Mouse (Mus musculus): ENCODE results near the gene Olfr429.
"Not testable (repeated sequence)": the region's sequence is repeated elsewhere in the genome, so short reads cannot be mapped to it uniquely, and the experiment has no call there.

Olfr429 gene

GRCm38 (mm10) chr1:174084031-174084430, at the start of gene Olfr429:
Olfr429 (plus strand) TSS chr1:174084331.
- DNase-seq (ENCODE audit: low read depth, low spot score) = no peak

DNA sequence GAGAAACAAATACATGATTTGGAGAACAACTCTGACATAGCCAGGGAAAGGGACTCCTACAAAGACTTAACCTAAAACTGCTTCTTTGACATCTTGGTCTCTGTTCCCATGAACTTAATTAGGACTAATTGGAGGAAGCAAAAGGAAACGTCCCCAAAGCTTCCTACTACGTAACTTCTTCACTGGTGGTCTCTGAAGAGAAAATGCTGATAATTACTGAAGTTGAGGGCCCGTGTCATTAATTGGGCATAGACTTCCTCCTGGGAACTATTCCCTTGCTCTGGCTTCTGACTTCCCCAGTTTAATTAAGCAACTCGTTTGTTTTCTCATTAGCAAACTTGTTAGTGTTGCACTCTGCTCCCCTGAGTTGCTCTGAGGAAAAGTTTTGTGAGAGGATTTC, 48.3 kb upstream of the Olfr429 start:
- DNase-seq (ENCODE audit: low read depth, low spot score) = no peak

DNA sequence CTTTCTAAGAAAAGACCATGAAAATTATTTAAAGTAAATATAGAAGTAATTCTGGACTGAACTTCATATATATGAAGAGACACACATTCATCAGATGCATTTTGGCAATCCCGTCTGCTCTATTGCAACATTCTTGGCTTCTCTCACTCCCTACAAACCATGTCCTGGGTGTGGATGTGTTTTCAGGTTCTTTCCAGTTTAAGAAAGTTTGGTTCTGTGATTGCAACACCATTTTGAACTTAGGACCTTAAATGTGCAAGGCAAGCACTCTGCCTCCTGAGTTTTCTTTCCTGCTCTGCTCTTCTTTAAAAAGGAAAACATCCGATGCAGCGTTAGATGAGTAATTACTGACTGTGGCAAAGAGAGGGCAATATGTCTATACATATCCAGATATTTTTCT, 45.7 kb upstream of the Olfr429 start:
- no peak for DNase-seq (ENCODE audit: low read depth, low spot score)

- no peak for DNase-seq (ENCODE audit: low read depth, low spot score)
Measured at GRCm38 (mm10) chr1:174040523-174041177, 43.5 kb upstream of the Olfr429 start, which contains the start of gene Olfr433. Olfr433 (plus strand) TSS chr1:174040705.

DNA sequence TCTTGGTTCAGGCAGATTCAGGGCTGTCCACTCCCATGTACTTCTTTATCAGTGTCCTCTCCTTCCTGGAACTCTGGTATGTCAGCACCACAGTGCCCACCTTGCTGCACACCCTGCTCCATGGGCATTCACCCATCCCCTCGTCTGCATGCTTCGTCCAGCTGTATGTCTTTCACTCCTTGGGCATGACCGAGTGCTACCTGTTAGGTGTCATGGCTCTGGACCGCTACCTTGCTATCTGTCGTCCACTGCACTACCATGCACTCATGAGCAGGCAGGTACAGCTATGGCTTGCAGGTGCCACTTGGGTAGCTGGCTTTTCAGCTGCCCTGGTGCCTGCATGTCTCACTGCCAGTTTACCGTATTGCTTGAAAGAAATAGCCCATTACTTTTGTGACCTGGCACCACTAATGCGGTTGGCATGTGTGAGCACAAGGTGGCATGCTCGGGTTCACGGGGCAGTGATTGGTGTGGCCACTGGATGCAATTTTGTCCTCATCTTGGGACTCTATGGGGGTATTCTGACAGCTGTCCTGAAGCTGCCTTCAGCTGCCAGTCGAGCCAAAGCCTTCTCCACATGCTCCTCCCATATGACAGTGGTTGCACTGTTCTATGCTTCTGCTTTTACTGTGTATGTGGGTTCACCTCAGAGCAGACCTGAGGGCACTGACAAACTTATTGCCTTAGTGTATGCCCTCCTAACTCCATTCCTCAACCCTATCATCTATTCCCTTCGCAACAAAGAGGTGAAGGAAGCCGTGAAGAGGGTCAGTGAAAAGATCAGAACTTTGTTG, 41.8 kb upstream of the Olfr429 start:
- DNase-seq (ENCODE audit: low read depth, low spot score) = not testable (repeated sequence)

DNA sequence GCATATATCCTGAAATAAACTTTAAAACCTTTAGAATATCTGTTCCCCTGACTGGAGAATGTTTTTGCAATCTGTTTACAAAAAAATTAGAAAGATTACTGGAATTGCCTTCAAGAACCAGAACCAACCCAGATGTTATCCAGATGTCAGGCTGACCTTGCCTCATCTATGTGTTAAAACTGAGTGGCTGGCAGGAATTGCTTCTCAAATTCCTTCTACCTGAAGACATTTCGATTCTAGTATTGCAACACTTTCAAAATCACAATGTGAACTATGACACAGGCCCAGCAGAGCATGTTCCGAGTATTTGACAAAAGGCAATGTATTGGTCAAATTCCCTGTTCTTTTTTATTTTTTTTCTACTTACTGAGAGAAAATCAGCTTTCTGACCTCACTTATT, 39.7 kb upstream of the Olfr429 start:
- DNase-seq (ENCODE audit: low read depth, low spot score) = no peak

DNA sequence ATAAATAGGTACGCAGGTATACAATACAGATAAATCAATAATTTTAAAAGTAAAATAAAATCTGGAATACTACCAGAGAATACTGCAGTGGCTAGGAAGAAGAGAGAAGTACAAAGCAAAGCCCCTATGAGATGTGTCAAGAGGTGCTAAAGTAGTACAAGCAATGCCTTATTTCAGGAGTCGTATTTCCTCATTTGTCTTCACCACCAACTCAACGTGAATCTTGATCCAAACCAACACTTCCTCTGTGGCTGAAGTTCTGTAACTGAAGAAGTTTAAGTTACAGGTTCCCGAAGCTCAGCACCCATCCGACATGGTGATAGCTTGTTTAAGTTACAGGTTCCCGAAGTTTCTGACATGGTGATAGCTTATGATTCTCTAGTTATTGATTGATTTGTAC, 35.9 kb upstream of the Olfr429 start:
- not testable (repeated sequence) for DNase-seq (ENCODE audit: low read depth, low spot score)

DNA sequence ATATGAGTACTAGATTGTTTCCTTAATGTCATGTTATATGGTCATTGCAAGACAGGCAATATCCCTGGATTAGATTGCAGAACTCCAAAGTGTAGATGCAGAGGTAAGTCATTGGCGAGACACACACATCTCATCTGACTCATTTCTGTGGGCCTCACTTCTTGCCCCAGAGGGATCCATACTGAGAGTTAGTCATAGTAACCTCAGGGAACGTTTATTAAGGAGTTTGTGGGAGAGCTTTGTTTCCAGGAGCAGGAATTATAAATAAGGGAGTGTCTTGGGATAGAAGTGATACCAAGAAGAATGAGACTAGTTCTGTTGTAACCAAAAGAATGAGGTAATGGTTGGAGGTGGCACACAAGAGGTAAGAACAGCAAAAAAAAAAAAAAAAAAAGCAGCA, 35.2 kb upstream of the Olfr429 start, which contains the start of gene Olfr432:
Gene Olfr432, plus strand, starts transcription at position 313 of the 400 bp plus-strand sequence.
- DNase-seq (ENCODE audit: low read depth, low spot score) = no peak

GRCm38 (mm10) chr1:174049357-174049756, 34.8 kb upstream of the Olfr429 start:
- not testable (repeated sequence) for DNase-seq (ENCODE audit: low read depth, low spot score)

DNA sequence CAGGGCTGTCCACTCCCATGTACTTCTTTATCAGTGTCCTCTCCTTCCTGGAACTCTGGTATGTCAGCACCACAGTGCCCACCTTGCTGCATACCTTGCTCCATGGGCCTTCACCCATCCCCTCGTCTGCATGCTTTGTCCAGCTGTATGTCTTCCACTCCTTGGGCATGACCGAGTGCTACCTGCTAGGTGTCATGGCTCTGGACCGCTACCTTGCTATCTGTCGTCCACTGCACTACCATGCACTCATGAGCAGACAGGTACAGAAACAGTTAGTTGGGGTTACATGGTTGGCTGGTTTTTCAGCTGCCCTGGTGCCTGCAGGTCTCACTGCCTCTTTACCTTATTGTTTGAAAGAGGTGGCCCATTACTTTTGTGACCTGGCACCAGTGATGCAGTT, 33.6 kb upstream of the Olfr429 start:
- DNase-seq (ENCODE audit: low read depth, low spot score) = no peak

DNA sequence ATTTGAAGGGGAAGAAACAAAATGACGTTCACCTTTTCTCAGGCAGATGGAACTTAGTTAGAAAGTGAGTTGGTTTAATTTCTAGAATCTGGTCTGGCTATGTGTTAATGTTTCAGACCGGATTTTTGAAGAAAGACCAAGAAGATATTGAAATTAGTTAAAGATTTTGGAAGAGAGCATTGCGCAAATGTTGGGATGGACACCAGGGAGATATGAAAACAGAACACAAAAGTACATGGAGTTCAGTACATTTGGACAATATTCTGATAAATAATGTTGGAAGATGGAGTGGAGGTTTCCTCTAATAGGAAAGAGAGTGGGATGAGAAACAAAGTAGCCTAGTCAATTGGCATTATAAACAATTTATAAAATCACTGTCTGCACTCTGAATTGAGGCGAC, 32.6 kb upstream of the Olfr429 start:
- DNase-seq (ENCODE audit: low read depth, low spot score) = no peak

DNA sequence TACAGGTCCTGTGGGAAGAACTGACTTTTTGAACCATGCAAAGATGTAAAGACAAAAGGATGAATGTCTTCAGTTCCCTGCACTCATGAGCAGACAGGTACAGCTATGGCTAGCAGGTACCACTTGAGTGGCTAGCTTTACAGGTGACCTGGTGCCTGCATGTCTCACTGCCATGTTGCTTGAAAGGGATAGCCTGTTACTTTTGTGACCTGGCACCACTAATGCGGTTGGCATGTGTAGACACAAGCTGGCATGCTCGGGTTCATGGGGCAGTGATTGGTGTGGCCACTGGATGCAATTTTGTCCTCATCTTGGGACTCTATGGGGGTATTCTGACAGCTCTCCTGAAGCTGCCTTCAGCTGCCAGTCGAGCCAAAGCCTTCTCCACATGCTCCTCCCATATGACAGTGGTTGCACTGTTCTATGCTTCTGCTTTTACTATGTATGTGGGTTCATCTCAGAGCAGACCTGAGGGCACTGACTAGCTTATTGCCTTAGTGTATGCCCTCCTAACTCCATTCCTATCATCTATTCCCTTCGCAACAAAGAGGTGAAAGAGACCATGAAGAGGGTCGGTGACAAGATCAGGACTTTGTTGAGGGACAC, 32.1 kb upstream of the Olfr429 start:
- DNase-seq (ENCODE audit: low read depth, low spot score) = no peak

DNA sequence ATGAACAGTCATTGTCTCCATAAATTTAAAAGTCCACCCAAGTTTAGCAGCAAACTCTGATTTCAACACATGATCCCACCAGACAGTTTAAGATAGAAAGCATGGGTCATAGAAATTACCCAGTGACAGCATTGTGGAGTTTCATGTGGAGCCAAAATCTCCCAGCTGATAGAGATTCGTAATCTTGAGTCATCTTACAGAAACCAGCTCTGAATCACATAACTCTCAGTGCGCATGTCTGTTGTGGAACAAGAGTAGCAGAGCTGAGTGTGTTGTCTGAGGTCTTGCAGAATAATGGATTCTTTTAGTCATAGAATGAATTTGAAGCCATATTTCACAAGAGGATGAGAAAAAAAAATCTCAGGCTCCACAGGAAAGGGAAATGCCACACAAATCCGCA, 31.1 kb upstream of the Olfr429 start:
- no peak for DNase-seq (ENCODE audit: low read depth, low spot score)

- DNase-seq (ENCODE audit: low read depth, low spot score) = no peak
Measured at GRCm38 (mm10) chr1:174055248-174055647, 28.9 kb upstream of the Olfr429 start.

- DNase-seq (ENCODE audit: low read depth, low spot score) = no peak
Measured at GRCm38 (mm10) chr1:174066305-174066704, 17.8 kb upstream of the Olfr429 start, which contains the start of gene Olfr430. Olfr430 (plus strand) TSS chr1:174066605.

DNA sequence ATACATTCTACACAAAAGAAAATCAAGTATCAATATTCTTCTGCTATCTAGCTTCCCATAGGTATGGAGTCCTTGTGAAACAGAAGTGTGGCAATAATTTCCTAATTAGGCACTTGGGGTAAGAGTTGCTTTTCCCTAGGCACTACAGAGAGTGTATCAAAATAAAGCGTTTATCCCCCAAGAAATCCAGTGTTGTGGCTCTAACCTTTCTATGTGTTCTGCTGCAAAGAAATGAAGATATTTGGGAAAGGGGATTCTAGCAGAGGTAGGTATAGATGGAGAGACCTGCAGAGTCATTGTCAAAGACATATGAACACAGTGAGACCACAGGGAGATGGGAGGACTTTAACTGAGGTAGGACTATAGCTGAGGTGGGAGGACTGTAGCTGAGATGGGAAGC, 12.5 kb downstream of the Olfr429 start, which contains the start of gene Olfr427:
Gene Olfr427, plus strand, starts transcription at position 301 of the 400 bp plus-strand sequence.
- DNase-seq (ENCODE audit: low read depth, low spot score) = no peak

DNA sequence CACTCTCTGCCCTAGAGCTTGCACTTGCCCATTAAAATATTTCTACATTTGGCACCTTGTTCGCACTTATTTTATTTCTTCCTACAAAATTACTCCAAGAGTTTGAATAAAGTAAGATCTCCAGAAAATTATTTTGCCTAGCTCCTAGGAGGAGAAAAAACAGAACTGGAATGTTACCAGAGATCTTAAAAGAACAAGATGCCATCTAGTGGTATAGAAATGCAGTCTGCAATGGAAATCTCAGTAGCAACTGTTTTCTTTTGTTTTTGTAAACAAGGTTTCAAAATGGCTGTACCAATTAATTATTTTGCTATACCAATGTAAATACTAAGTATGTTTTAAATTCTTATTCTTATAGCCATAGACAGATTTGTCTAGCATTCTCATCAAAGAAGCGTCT, 19.6 kb downstream of the Olfr429 start:
- DNase-seq (ENCODE audit: low read depth, low spot score) = no peak

GRCm38 (mm10) chr1:174121062-174121461, 36.9 kb downstream of the Olfr429 start, which contains the start of gene Olfr231:
Olfr231 (minus strand) TSS chr1:174121162.
- DNase-seq (ENCODE audit: low read depth, low spot score) = no peak

DNA sequence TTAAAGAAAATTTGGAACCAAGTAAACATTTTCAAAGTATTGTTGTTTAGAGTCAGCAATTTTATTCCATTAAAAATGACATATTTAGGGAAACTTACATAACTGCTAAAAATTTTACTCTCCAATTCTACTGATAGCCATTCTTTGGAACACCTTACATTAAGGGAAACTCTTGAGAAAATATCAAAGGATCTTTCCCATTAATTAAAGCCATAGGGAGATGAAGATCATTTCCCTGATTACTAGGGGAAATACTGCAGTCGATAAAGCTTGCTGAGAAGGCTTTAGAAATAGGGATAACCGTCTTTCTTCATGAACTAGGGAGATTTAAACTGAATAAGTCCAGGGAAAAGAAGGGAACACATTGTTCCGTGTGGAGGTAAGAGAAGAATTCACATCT, 47.1 kb downstream of the Olfr429 start, which contains the start of gene Olfr424:
Gene Olfr424, plus strand, starts transcription at position 301 of the 400 bp plus-strand sequence.
- DNase-seq (ENCODE audit: low read depth, low spot score) = no peak

- no peak for DNase-seq (ENCODE audit: low read depth, low spot score)
Measured at GRCm38 (mm10) chr1:174131999-174132398, 47.9 kb downstream of the Olfr429 start.
